Mouse (Mus musculus) layer of hippocampus, adult 18-20 months (tissue): ENCODE measurements around the gene Fbxw14. TPM values are rescaled to one million over a fixed set of nuclear protein-coding genes. Genes with fewer than 3 reads are reported as not detected.
A peak's percentile ranks its signal among the peaks of the same experiment; 100 is the strongest.
"Not testable (repeated sequence)": the region's sequence is repeated elsewhere in the genome, so short reads cannot be mapped to it uniquely, and the experiment has no call there.

Experiments used
- DNase-seq, 2 experiments: peaks; one replicate each; pipeline ENCODE4 v3.0.0; 2022; ENCODE audit warnings: low spot score in 2 of 2
- long read RNA-seq: library from polyadenylated mRNA; stranded (forward); transcript quantifications from one replicate; pipeline ENCODE4 v2.0.0, GENCODE M21; 2021
- total RNA-seq, 2 experiments: library from RNA; stranded (reverse); gene quantifications; 2 replicates each; pipeline ENCODE4 v1.2.3; 2021

Fbxw14 gene
- total RNA-seq: not detected
- long read RNA-seq: 0 reads

- not testable (repeated sequence) for DNase-seq
Observed at GRCm38 (mm10) chr9:109287576-109287975, at the start of gene Fbxw14. Gene Fbxw14, minus strand, starts transcription at chr9:109287676.

DNA sequence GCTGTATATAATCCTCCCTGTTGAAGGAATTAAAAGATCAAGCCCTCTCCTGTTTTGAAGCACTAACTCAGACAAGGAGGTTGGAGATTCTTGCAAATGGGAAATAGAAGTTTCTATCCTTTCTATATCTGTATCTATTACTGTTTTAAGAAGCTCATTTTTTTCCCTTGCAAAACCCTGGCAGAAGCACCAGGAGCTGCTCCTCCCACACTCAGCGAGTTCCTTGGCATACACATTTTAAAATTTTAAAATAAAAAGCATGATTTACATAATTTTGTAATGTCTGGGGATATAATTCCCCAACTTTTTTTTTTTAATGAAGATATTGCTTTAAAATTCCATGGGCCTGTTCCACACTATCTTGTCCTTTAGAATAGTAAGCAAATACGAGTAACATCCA lies 24.4 kb downstream of the Fbxw14 start:
- DNase-seq: peak; percentile 4 to 44

GRCm38 (mm10) chr9:109234654-109235053 lies 52.8 kb downstream of the Fbxw14 start, which contains the start of gene Fbxw20:
Gene Fbxw20, minus strand, starts transcription at chr9:109234754.
- DNase-seq: no peak

Other genes starting within 250 kb of the Fbxw14 start
- gene Shisa5, start 249.1 kb downstream of the Fbxw14 start, total RNA-seq: 10 to 100 TPM; 46.0 to 56.0 TPM
- gene Trex1, start 227.9 kb downstream of the Fbxw14 start, total RNA-seq: 10 to 100 TPM; 14.6 to 16.6 TPM
- gene Atrip, start 213.6 kb downstream of the Fbxw14 start, total RNA-seq: 10 to 100 TPM; 23.7 to 28.0 TPM
- 1 to 10 TPM; 8.7 to 9.3 TPM for gene Ccdc51, start 205.2 kb downstream of the Fbxw14 start, total RNA-seq
- gene Tma7, start 205.1 kb downstream of the Fbxw14 start, total RNA-seq: 100 to 1,000 TPM; 286 to 308 TPM
- 10 to 100 TPM; 70.4 to 76.5 TPM for gene Plxnb1, start 192.3 kb downstream of the Fbxw14 start, total RNA-seq
- gene Fbxw21, start 125.6 kb downstream of the Fbxw14 start, total RNA-seq: not detected
- gene Fbxw13, start 91.7 kb downstream of the Fbxw14 start, total RNA-seq: not detected
- not detected for gene Fbxw20, start 52.9 kb downstream of the Fbxw14 start, total RNA-seq
- not detected for gene Fbxw28, start 52.0 kb upstream of the Fbxw14 start, total RNA-seq
- gene Fbxw22, start 116.6 kb upstream of the Fbxw14 start, total RNA-seq: not detected
- not detected for gene Fbxw16, start 161.5 kb upstream of the Fbxw14 start, total RNA-seq
- not detected for gene Fbxw19, start 208.2 kb upstream of the Fbxw14 start, total RNA-seq